Mouse (Mus musculus): ENCODE measurements at regions not wholly inside any gene's neighbourhood (a gene's known extent, or its start where the extent isn't known, plus 50 kb on each side); places are given as distances from the start of the nearest gene placed in this dataset.
A peak's percentile ranks its signal among the peaks of the same experiment; 100 is the strongest.

- WGBS = 51% methylated on average over 14 of the region's 14 CpGs
- no peaks in the 10 kb centered on the region for H3K36me3 ChIP-seq (ENCODE audit: insufficient read depth, low read length)
- peaks cover 2% of the 10 kb centered on the region; the same call in 1 of the 2 replicates for H3K4me1 ChIP-seq (ENCODE audit: insufficient read depth, low read depth, low read length)
- ATAC-seq (peak; percentile 16; the same call in 1 of the 2 replicates), DNase-seq (ENCODE audit: low spot score) (no peak)
- H3K9ac ChIP-seq (replicated peaks; ENCODE audit: low read depth) = no peak overlapping the region
- H3K4me2 ChIP-seq (replicated peaks; ENCODE audit: low read depth, low read length) = no peak overlapping the region
- H3K9me3 ChIP-seq (ENCODE audit: low read length) = no peaks in the 10 kb centered on the region
- no peak for TF ChIP-seq CTCF (IDR thresholded peaks at IDR 0.05)
- TF ChIP-seq EP300 (IDR thresholded peaks at IDR 0.05) = no peak
- H3K4me3 ChIP-seq (ENCODE audit: low read depth, low read length) = no peak overlapping the region
- H3K27ac ChIP-seq (ENCODE audit: low read length) = no peak overlapping the region
- no peaks in the 10 kb centered on the region for H3K27me3 ChIP-seq (replicated peaks; ENCODE audit: insufficient read depth, low read length)
Observed at GRCm38 (mm10) chr6:51009526-51010340, 355.5 kb upstream of the Npvf start.

DNA sequence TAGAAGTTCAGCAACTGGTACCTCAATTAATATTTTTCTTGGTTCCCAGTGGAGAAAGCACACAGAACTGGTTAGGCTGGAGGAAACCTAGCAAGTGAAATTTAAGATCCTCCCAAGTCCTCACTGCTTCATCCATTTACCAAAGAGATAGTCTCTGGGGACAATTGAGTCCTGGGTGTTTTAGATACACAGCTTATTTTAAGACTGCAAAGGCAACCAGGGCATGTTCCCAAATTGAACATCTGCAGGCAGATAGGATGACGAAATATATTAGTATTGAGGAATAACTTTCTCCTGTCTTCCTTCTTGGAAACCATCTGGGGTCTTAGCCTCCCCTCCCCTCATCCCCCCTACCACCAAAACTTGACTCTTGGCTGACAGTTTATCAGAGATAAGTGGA lies 356.3 kb upstream of the Npvf start:
- H3K36me3 ChIP-seq (ENCODE audit: insufficient read depth, low read length) = no peaks in the 10 kb centered on the region
- ATAC-seq (no peak), DNase-seq (ENCODE audit: low spot score) (no peak)
- H3K4me3 ChIP-seq (ENCODE audit: low read depth, low read length) = no peak overlapping the region
- no peak overlapping the region for H3K27ac ChIP-seq (ENCODE audit: low read length)
- TF ChIP-seq EP300 (IDR thresholded peaks at IDR 0.05) = no peak
- no peak for TF ChIP-seq CTCF (IDR thresholded peaks at IDR 0.05)
- H3K27me3 ChIP-seq (replicated peaks; ENCODE audit: insufficient read depth, low read length) = no peaks in the 10 kb centered on the region
- H3K4me1 ChIP-seq (ENCODE audit: insufficient read depth, low read depth, low read length) = peaks cover 2% of the 10 kb centered on the region; the same call in 1 of the 2 replicates
- no peaks in the 10 kb centered on the region for H3K9me3 ChIP-seq (ENCODE audit: low read length)
- H3K4me2 ChIP-seq (replicated peaks; ENCODE audit: low read depth, low read length) = no peak overlapping the region
- no peak overlapping the region for H3K9ac ChIP-seq (replicated peaks; ENCODE audit: low read depth)
- WGBS = 82% methylated on average over 1 of the region's 1 CpGs

DNA sequence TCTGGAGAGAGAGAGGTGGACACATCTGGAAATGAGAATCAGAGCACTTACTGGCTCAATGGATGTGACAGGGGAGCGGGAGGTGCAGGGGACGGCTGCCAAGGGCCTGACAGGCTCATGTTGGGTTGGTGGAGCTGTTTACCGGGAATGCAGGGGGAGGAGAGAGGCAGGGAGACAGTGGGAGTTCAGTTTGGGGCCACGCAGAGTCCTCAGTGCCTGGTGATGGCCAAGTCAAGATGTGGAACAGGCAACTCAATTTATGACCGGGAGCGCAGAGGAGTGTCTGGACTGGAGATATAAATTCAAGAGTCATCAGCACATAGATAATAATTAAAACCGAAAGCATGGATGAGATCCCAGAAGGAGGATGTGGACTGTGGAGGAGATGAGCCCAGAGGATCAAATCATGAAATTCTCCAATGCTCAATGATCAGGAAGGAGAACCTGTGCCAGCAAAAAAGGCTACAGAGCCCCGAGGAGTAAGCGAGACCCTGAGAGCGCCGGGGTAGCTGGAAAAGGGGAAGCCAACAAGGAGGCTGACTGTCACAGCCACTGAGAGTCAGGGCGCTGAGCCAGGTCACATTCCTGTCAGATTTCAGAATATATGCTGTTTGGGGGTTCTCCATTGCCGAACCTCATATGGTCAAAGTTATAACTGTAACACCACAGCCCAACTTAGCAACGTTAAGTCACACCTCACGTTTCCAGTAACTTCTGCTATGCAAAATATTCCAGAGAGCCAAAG lies 358.0 kb upstream of the Npvf start:
- no peak overlapping the region for H3K27ac ChIP-seq (ENCODE audit: low read length)
- H3K9me3 ChIP-seq (ENCODE audit: low read length) = no peaks in the 10 kb centered on the region
- peak; percentile 16; the same call in 1 of the 2 replicates for ATAC-seq

GRCm38 (mm10) chr6:51015735-51016134 lies 361.5 kb upstream of the Npvf start:
- Histone ChIP-seq H3K9me3 (ENCODE audit: low read length) (no peaks in the 10 kb centered on the region), H3K27ac (ENCODE audit: low read length) (no peak overlapping the region), H3K4me3 (ENCODE audit: low read depth, low read length) (no peak overlapping the region), H3K27me3 (replicated peaks; ENCODE audit: insufficient read depth, low read length) (no peaks in the 10 kb centered on the region), H3K9ac (replicated peaks; ENCODE audit: low read depth) (no peak overlapping the region), H3K36me3 (ENCODE audit: insufficient read depth, low read length) (no peaks in the 10 kb centered on the region), H3K4me1 (ENCODE audit: insufficient read depth, low read depth, low read length) (peaks cover 6% of the 10 kb centered on the region; the same call in 1 of the 2 replicates), H3K4me2 (replicated peaks; ENCODE audit: low read depth, low read length) (no peak overlapping the region)
- ATAC-seq (no peak), DNase-seq (ENCODE audit: low spot score) (no peak)
- WGBS = 67% methylated on average over 2 of the region's 2 CpGs
- TF ChIP-seq CTCF (IDR thresholded peaks at IDR 0.05) = no peak
- TF ChIP-seq EP300 (IDR thresholded peaks at IDR 0.05) = no peak

More for the DNA sequence above, 358.0 kb upstream of the Npvf start:
- peaks cover 6% of the 10 kb centered on the region; the same call in 1 of the 2 replicates for H3K4me1 ChIP-seq (ENCODE audit: insufficient read depth, low read depth, low read length)
- TF ChIP-seq CTCF (IDR thresholded peaks at IDR 0.05) (no peak), EP300 (IDR thresholded peaks at IDR 0.05) (no peak)
- H3K27me3 ChIP-seq (replicated peaks; ENCODE audit: insufficient read depth, low read length) = no peaks in the 10 kb centered on the region
- no peak for DNase-seq (ENCODE audit: low spot score)
- H3K4me2 ChIP-seq (replicated peaks; ENCODE audit: low read depth, low read length) = peak overlapping the region; percentile 8; the same call in 1 of the 2 replicates
- WGBS = 56% methylated on average over 15 of the region's 15 CpGs
- H3K36me3 ChIP-seq (ENCODE audit: insufficient read depth, low read length) = no peaks in the 10 kb centered on the region
- no peak overlapping the region for H3K4me3 ChIP-seq (ENCODE audit: low read depth, low read length)
- no peak overlapping the region for H3K9ac ChIP-seq (replicated peaks; ENCODE audit: low read depth)

- 58% methylated on average over 5 of the region's 5 CpGs for WGBS
- no peaks in the 10 kb centered on the region for H3K27me3 ChIP-seq (replicated peaks; ENCODE audit: insufficient read depth, low read length)
- H3K27ac ChIP-seq (ENCODE audit: low read length) = peak overlapping the region; percentile 32; the same call in 1 of the 2 replicates
- no peak overlapping the region for H3K4me3 ChIP-seq (ENCODE audit: low read depth, low read length)
- ATAC-seq (peak; percentile 73), DNase-seq (ENCODE audit: low spot score) (peak; percentile 87)
- TF ChIP-seq EP300 (IDR thresholded peaks at IDR 0.05) (0 out of 2 replicates have a peak, but pooled peaks have one; percentile 34), CTCF (IDR thresholded peaks at IDR 0.05) (no peak)
- H3K4me1 ChIP-seq (ENCODE audit: insufficient read depth, low read depth, low read length) = peaks cover 6% of the 10 kb centered on the region; the same call in 1 of the 2 replicates
- H3K36me3 ChIP-seq (ENCODE audit: insufficient read depth, low read length) = no peaks in the 10 kb centered on the region
- no peaks in the 10 kb centered on the region for H3K9me3 ChIP-seq (ENCODE audit: low read length)
- H3K9ac ChIP-seq (replicated peaks; ENCODE audit: low read depth) = no peak overlapping the region
- H3K4me2 ChIP-seq (replicated peaks; ENCODE audit: low read depth, low read length) = no peak overlapping the region
Observed at GRCm38 (mm10) chr6:51016441-51017070, 362.3 kb upstream of the Npvf start.

All from lung, postnatal 0 days (tissue).